Comparison of ENCODE assay signal across 30 mouse cellular contexts in genomic region chr1:180347907-180348306, GRCm38 (mm10). TPM values are rescaled to one million over a fixed set of nuclear protein-coding genes. Genes with fewer than 3 reads are reported as not detected.
DNase-seq lines count a peak whose midpoint lies in the region; ATAC-seq lines count a peak whose summit lies in the region.
"Had no signal": no experiment of that assay in that cellular context is flagged by ENCODE, and none has a peak within 500 bp of the region (broad histone marks: within the 10 kb centered on the region; RNA-seq: fewer than 3 reads in every experiment).

No protein-coding gene starts in this region.

- 58% methylated on average over 6 of the region's 6 CpGs for WGBS in forebrain, embryonic 14.5 days
- 87% methylated on average over 6 of the region's 6 CpGs for WGBS in forebrain, embryonic 10.5 days
- WGBS in kidney, embryonic 15.5 days = 65% methylated on average over 6 of the region's 6 CpGs
- 85% methylated on average over 6 of the region's 6 CpGs for WGBS in liver, embryonic 11.5 days
- WGBS in neural tube, embryonic 15.5 days = 60% methylated on average over 6 of the region's 6 CpGs

- H3K4me3 ChIP-seq in forebrain, embryonic 14.5 days (ENCODE audit: low read depth, low read length) = no peak overlapping the region
- no peak overlapping the region for H3K4me3 ChIP-seq in forebrain, embryonic 10.5 days
- H3K4me3 ChIP-seq in kidney, embryonic 15.5 days (replicated peaks) = no peak overlapping the region
- H3K4me3 ChIP-seq in liver, embryonic 11.5 days (ENCODE audit: low read depth, low read length) = no peak overlapping the region
- H3K4me3 ChIP-seq in neural tube, embryonic 15.5 days (replicated peaks) = no peak overlapping the region
- H3K4me3 ChIP-seq: embryonic facial prominence, embryonic 12.5 days; heart, embryonic 10.5 days; hindbrain, embryonic 15.5 days; limb, embryonic 12.5 days; liver, embryonic 13.5 days; midbrain, embryonic 15.5 days; neural tube, embryonic 12.5 days had no signal

- H3K4me2 ChIP-seq in forebrain, embryonic 14.5 days (ENCODE audit: low read length) = no peak overlapping the region
- no peak overlapping the region for H3K4me2 ChIP-seq in kidney, embryonic 15.5 days
- no peak overlapping the region for H3K4me2 ChIP-seq in liver, embryonic 11.5 days
- H3K4me2 ChIP-seq in neural tube, embryonic 15.5 days = no peak overlapping the region
- H3K4me2 ChIP-seq: embryonic facial prominence, embryonic 12.5 days; hindbrain, embryonic 15.5 days; limb, embryonic 12.5 days; liver, embryonic 13.5 days; midbrain, embryonic 15.5 days; neural tube, embryonic 12.5 days had no signal

- H3K9ac ChIP-seq in forebrain, embryonic 14.5 days (ENCODE audit: low read length) = no peak overlapping the region
- no peak overlapping the region for H3K9ac ChIP-seq in kidney, embryonic 15.5 days
- no peak overlapping the region for H3K9ac ChIP-seq in liver, embryonic 11.5 days (ENCODE audit: low read depth, low read length)
- no peak overlapping the region for H3K9ac ChIP-seq in neural tube, embryonic 15.5 days (replicated peaks)
- H3K9ac ChIP-seq: embryonic facial prominence, embryonic 12.5 days; hindbrain, embryonic 15.5 days; limb, embryonic 12.5 days; liver, embryonic 13.5 days; midbrain, embryonic 15.5 days; neural tube, embryonic 12.5 days had no signal

- no peaks in the 10 kb centered on the region for H3K9me3 ChIP-seq in forebrain, embryonic 14.5 days (replicated peaks; ENCODE audit: control insufficient read depth, low read length)
- H3K9me3 ChIP-seq in forebrain, embryonic 10.5 days = no peaks in the 10 kb centered on the region
- no peaks in the 10 kb centered on the region for H3K9me3 ChIP-seq in kidney, embryonic 15.5 days (replicated peaks)
- no peaks in the 10 kb centered on the region for H3K9me3 ChIP-seq in liver, embryonic 11.5 days (ENCODE audit: control insufficient read depth, low read length)
- H3K9me3 ChIP-seq in neural tube, embryonic 15.5 days (replicated peaks) = no peaks in the 10 kb centered on the region
- H3K9me3 ChIP-seq: embryonic facial prominence, embryonic 12.5 days; G1E; heart, embryonic 10.5 days; hindbrain, embryonic 15.5 days; limb, embryonic 12.5 days; liver, embryonic 13.5 days; midbrain, embryonic 15.5 days; neural tube, embryonic 12.5 days had no signal

- H3K27me3 ChIP-seq in forebrain, embryonic 14.5 days (replicated peaks; ENCODE audit: control insufficient read depth, insufficient read depth, low read length) = no peaks in the 10 kb centered on the region
- H3K27me3 ChIP-seq in forebrain, embryonic 10.5 days (ENCODE audit: poor library complexity, severe bottlenecking) = no peaks in the 10 kb centered on the region
- H3K27me3 ChIP-seq in kidney, embryonic 15.5 days = no peaks in the 10 kb centered on the region
- no peaks in the 10 kb centered on the region for H3K27me3 ChIP-seq in liver, embryonic 11.5 days (replicated peaks; ENCODE audit: control insufficient read depth, insufficient read depth, low read length)
- no peaks in the 10 kb centered on the region for H3K27me3 ChIP-seq in neural tube, embryonic 15.5 days (replicated peaks)
- H3K27me3 ChIP-seq: embryonic facial prominence, embryonic 12.5 days; hindbrain, embryonic 15.5 days; limb, embryonic 12.5 days; liver, embryonic 13.5 days; midbrain, embryonic 15.5 days; neural tube, embryonic 12.5 days had no signal

- H3K27ac ChIP-seq in forebrain, embryonic 14.5 days (ENCODE audit: low read depth, low read length) = peak overlapping the region; percentile 17; the same call in 1 of the 2 replicates
- H3K27ac ChIP-seq in forebrain, embryonic 10.5 days = no peak overlapping the region
- H3K27ac ChIP-seq in kidney, embryonic 15.5 days = peak overlapping the region; percentile 22
- H3K27ac ChIP-seq in liver, embryonic 11.5 days (ENCODE audit: low read depth, low read length) = no peak overlapping the region
- no peak overlapping the region for H3K27ac ChIP-seq in neural tube, embryonic 15.5 days (replicated peaks)
- H3K27ac ChIP-seq: embryonic facial prominence, embryonic 12.5 days; heart, embryonic 10.5 days; hindbrain, embryonic 15.5 days; liver, embryonic 13.5 days; macrophage; midbrain, embryonic 15.5 days; neural tube, embryonic 12.5 days had no signal

- no peak for ATAC-seq in forebrain, embryonic 14.5 days
- no peak for ATAC-seq in kidney, embryonic 15.5 days (replicated peaks; ENCODE audit: low FRiP score)
- no peak for ATAC-seq in liver, embryonic 11.5 days (replicated peaks; ENCODE audit: low FRiP score)
- peak; percentile 77; the same call in 1 of the 2 replicates for ATAC-seq in neural tube, embryonic 15.5 days (ENCODE audit: low FRiP score)
- ATAC-seq: lung, postnatal 0 days; midbrain, embryonic 15.5 days had no signal

- peaks cover 8% of the 10 kb centered on the region for H3K4me1 ChIP-seq in forebrain, embryonic 14.5 days (ENCODE audit: control insufficient read depth, insufficient read depth, low read length)
- H3K4me1 ChIP-seq in forebrain, embryonic 10.5 days = peaks cover 50% of the 10 kb centered on the region
- peaks cover 81% of the 10 kb centered on the region for H3K4me1 ChIP-seq in kidney, embryonic 15.5 days
- H3K4me1 ChIP-seq in liver, embryonic 11.5 days (replicated peaks; ENCODE audit: control insufficient read depth, insufficient read depth, low read length) = peaks cover 17% of the 10 kb centered on the region
- H3K4me1 ChIP-seq in neural tube, embryonic 15.5 days = peaks cover 38% of the 10 kb centered on the region

- H3K36me3 ChIP-seq in forebrain, embryonic 14.5 days (ENCODE audit: control insufficient read depth, insufficient read depth, low read length) = no peaks in the 10 kb centered on the region
- no peaks in the 10 kb centered on the region for H3K36me3 ChIP-seq in forebrain, embryonic 10.5 days (replicated peaks)
- no peaks in the 10 kb centered on the region for H3K36me3 ChIP-seq in kidney, embryonic 15.5 days
- no peaks in the 10 kb centered on the region for H3K36me3 ChIP-seq in liver, embryonic 11.5 days (ENCODE audit: control insufficient read depth, insufficient read depth, low read length)
- no peaks in the 10 kb centered on the region for H3K36me3 ChIP-seq in neural tube, embryonic 15.5 days
- H3K36me3 ChIP-seq: embryonic facial prominence, embryonic 12.5 days; heart, embryonic 10.5 days; hindbrain, embryonic 15.5 days; limb, embryonic 12.5 days; liver, embryonic 13.5 days; midbrain, embryonic 15.5 days; neural tube, embryonic 12.5 days had no signal

- DNase-seq in forebrain, embryonic 14.5 days (ENCODE audit: low spot score) = no peak
- DNase-seq in forebrain, embryonic 10.5 days (ENCODE audit: extremely low spot score, low spot score) = no peak
- no peak for DNase-seq in kidney, postnatal 25 days
- DNase-seq in liver = peak; percentile 1
- DNase-seq in liver, embryonic 11.5 days (ENCODE audit: low spot score) = no peak
- DNase-seq: adrenal gland, postnatal 10 days; cerebellum, adult 11 months; cerebellum, adult 9-10 months; cerebellum, postnatal 36 days; embryo, embryonic 11 days; gastrocnemius, postnatal 14 days; heart, adult 11 months; heart, postnatal 36 days; kidney, adult 18-20 months; liver, embryonic 13.5 days; lung, adult 18-20 months; retina, postnatal 1 day; right cerebral cortex, postnatal 14 days; thymus, postnatal 4 days had no signal

RNA-seq across cellular contexts. Expression of gene Itpkb, which starts 17.6 kb away (rescaled TPM):
- 1.3 and 1.5 TPM in 2 replicates for polyA plus RNA-seq in forebrain, embryonic 14.5 days (2014; fragmentation: Nextera tagmentation; extraction: Ambion mirVana)
- polyA plus RNA-seq in forebrain, embryonic 10.5 days (2016; fragmentation: Nextera tagmentation; extraction: Ambion mirVana) = 2.5 and 2.8 TPM in 2 replicates
- polyA plus RNA-seq in kidney, embryonic 15.5 days (2015; fragmentation: Nextera tagmentation; extraction: Ambion mirVana) = 8.8 and 9.4 TPM in 2 replicates
- polyA plus RNA-seq in liver, embryonic 11.5 days (2014; fragmentation: Nextera tagmentation; extraction: Ambion mirVana) = 4.1 and 4.3 TPM in 2 replicates
- polyA plus RNA-seq in neural tube, embryonic 15.5 days (2015; fragmentation: Nextera tagmentation; extraction: Ambion mirVana) = 4.1 and 5.3 TPM in 2 replicates

Comparison
In these comparisons a context has a peak if more than half of its experiments do, and no peak if none do; other contexts are left out.
1. H3K27ac ChIP-seq: peak in forebrain, embryonic 14.5 days (single experiment) and kidney, embryonic 15.5 days (single experiment); none in forebrain, embryonic 10.5 days (single experiment), liver, embryonic 11.5 days (single experiment) and neural tube, embryonic 15.5 days (single experiment).